Mouse (Mus musculus): Measurements from ENCODE around the gene Mapk8. TPM values are rescaled to one million over a fixed set of nuclear protein-coding genes. Genes with fewer than 3 reads are reported as not detected.
"Not testable (repeated sequence)": the region's sequence is repeated elsewhere in the genome, so short reads cannot be mapped to it uniquely, and the experiment has no call there.

Gene Mapk8
- polyA plus RNA-seq, 1 experiment from 2014 or later: 24.5 TPM

DNA sequence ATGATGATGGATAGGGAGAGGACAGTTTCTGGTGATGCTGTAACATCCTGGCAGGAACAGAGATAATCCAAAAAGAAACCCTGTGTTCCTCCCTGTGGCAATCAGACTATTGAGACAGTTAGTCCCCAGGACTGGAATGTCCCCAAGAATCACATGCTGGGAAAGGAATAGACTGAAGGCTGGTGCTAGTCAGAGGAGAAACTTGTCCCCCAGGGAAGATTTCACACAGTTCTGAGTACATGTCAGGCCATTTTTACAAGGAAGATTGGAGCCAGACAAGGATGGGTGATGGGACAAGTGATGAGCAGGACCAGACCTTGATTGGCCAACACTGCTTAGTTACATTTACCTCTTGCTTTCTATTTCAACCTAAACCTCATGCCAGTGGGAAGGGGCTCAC is 3.4 kb upstream of the Mapk8 start:
- H3K9me3 ChIP-seq (ENCODE audit: control insufficient read depth, low read length): no peaks in the 10 kb centered on the region
- H3K36me3 ChIP-seq (ENCODE audit: control insufficient read depth, insufficient read depth, low read length): no peaks in the 10 kb centered on the region
- no peak overlapping the region for H3K4me3 ChIP-seq (ENCODE audit: low read length)
- H3K27ac ChIP-seq (ENCODE audit: low read depth, low read length): no peak overlapping the region
- H3K4me1 ChIP-seq (ENCODE audit: control insufficient read depth, insufficient read depth, low read length): 0 out of 2 replicates have a peak, but pooled peaks cover under 1% of the 10 kb centered on the region
- no peak overlapping the region for H3K4me2 ChIP-seq (replicated peaks; ENCODE audit: low read depth, low read length)
- no peaks in the 10 kb centered on the region for H3K27me3 ChIP-seq (ENCODE audit: control insufficient read depth, insufficient read depth, low read length)
- H3K9ac ChIP-seq (ENCODE audit: low read depth, low read length): no peak overlapping the region
- ATAC-seq (ENCODE audit: low FRiP score, low TSS enrichment): no peak

DNA sequence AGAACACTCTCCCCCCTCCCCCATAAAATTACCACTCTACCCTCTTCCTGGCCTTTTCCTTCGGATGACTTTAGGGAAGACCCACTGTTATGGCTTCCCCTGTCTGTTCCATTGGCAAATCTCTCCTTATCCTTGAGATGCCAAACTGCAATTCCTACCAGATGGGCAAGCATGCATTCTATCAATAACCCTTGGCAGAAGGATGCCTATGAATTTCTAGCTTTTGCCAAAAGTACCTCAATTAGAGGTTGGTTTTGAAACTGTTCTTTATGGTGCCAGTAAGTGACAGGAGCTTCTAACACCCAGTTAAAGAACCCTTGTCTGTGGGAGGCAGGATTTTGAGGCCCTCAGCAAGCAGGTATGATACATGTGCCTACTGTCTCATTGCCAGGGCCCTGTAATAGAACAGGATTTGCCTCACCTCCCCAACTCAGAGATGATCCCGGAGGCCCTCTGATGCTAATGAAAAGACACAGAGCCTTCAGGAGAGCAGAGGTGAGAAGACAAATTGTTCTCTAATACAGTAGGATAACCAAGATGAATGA is 2.4 kb upstream of the Mapk8 start:
- Histone ChIP-seq H3K4me2 (replicated peaks; ENCODE audit: low read depth, low read length) (no peak overlapping the region), H3K9me3 (ENCODE audit: control insufficient read depth, low read length) (no peaks in the 10 kb centered on the region), H3K27ac (ENCODE audit: low read depth, low read length) (no peak overlapping the region), H3K27me3 (ENCODE audit: control insufficient read depth, insufficient read depth, low read length) (no peaks in the 10 kb centered on the region), H3K9ac (ENCODE audit: low read depth, low read length) (no peak overlapping the region), H3K4me1 (ENCODE audit: control insufficient read depth, insufficient read depth, low read length) (0 out of 2 replicates have a peak, but pooled peaks cover 3% of the 10 kb centered on the region), H3K4me3 (ENCODE audit: low read length) (no peak overlapping the region), H3K36me3 (ENCODE audit: control insufficient read depth, insufficient read depth, low read length) (no peaks in the 10 kb centered on the region)
- WGBS: 83% methylated on average over 2 of the region's 2 CpGs
- ATAC-seq (ENCODE audit: low FRiP score, low TSS enrichment): no peak

DNA sequence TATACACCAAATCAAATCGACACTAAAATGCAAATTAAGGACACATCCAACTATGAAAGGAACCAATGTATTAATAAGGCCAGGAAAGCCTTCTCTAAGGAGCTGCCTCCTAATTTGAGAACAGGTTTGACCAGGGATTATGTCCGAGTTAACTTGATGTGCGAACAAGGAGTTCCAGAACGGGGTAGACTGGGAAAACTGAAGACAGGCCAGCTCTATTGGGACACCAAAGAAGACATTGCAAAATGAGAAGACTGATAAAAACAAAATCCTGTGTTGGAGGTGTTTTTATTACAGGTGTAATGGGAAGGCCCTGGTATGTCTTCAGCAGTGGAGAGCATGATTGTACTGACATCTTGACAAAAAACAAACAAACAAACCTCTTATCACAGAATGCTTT is 1.3 kb upstream of the Mapk8 start:
- WGBS: 84% methylated on average over 4 of the region's 4 CpGs
- no peak overlapping the region for H3K9ac ChIP-seq (ENCODE audit: low read depth, low read length)
- H3K4me2 ChIP-seq (replicated peaks; ENCODE audit: low read depth, low read length): no peak overlapping the region

DNA sequence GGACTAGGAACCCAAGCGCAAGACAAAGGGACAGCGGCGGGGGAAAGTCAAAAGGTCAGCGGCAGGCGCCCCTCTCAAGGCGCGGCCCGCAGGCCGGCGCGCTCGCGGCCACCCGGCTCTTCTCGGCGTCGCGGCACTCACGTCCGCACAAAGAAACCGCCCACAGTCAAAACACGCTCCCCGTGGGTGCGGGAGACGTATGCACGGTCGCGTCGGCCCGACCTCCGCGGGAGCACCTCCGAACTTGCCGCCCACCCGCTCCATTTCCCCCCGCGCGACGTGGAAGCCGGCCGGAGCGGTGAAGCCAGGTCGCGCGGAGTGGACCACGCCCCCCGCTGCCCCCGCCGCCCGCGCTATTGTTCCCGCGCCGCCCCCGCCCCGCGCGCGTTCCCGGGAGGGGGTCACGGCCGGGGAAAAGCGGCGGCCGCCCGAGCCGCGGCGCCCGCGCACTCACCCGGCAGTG is 366 bp downstream of the Mapk8 start:
- Histone ChIP-seq H3K9me3 (ENCODE audit: control insufficient read depth, low read length) (no peaks in the 10 kb centered on the region), H3K4me3 (ENCODE audit: low read length) (peak overlapping the region; percentile 86), H3K27ac (ENCODE audit: low read depth, low read length) (peak overlapping the region; percentile 86), H3K4me2 (replicated peaks; ENCODE audit: low read depth, low read length) (peak overlapping the region; percentile 59), H3K27me3 (ENCODE audit: control insufficient read depth, insufficient read depth, low read length) (no peaks in the 10 kb centered on the region), H3K4me1 (ENCODE audit: control insufficient read depth, insufficient read depth, low read length) (0 out of 2 replicates have a peak, but pooled peaks cover 3% of the 10 kb centered on the region), H3K9ac (ENCODE audit: low read depth, low read length) (peak overlapping the region; percentile 87), H3K36me3 (ENCODE audit: control insufficient read depth, insufficient read depth, low read length) (no peaks in the 10 kb centered on the region)
- ATAC-seq (ENCODE audit: low FRiP score, low TSS enrichment): no peak; the same call in 1 of the 2 replicates
- under 1% methylated on average over 57 of the region's 72 CpGs for WGBS

More for the DNA sequence above, 1.3 kb upstream of the Mapk8 start:
- Histone ChIP-seq H3K27ac (ENCODE audit: low read depth, low read length) (no peak overlapping the region), H3K36me3 (ENCODE audit: control insufficient read depth, insufficient read depth, low read length) (no peaks in the 10 kb centered on the region), H3K27me3 (ENCODE audit: control insufficient read depth, insufficient read depth, low read length) (no peaks in the 10 kb centered on the region), H3K4me3 (ENCODE audit: low read length) (no peak overlapping the region), H3K4me1 (ENCODE audit: control insufficient read depth, insufficient read depth, low read length) (0 out of 2 replicates have a peak, but pooled peaks cover 3% of the 10 kb centered on the region), H3K9me3 (ENCODE audit: control insufficient read depth, low read length) (no peaks in the 10 kb centered on the region)
- no peak for ATAC-seq (ENCODE audit: low FRiP score, low TSS enrichment)

DNA sequence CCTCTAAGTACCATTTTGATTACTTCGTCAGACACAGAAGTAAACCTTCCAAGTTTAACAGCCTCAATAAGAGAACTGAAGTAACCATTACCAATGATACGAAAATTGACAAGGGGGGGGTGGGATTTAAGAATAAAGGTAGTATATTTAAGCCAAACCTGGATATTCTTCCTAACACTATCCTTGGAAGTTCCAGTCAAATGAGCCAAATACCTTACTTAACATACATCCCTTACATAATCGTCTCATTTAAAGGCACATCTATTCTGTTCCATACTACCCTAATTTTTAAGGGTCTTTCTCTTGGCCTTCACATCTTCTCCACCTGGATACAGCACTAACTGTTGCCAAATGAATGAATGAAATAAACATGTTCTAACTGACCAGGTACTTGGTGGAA is 996 bp downstream of the Mapk8 start:
- H3K4me2 ChIP-seq (replicated peaks; ENCODE audit: low read depth, low read length): peak overlapping the region; percentile 59
- H3K27ac ChIP-seq (ENCODE audit: low read depth, low read length): no peak overlapping the region
- H3K4me3 ChIP-seq (ENCODE audit: low read length): peak overlapping the region; percentile 86
- H3K27me3 ChIP-seq (ENCODE audit: control insufficient read depth, insufficient read depth, low read length): no peaks in the 10 kb centered on the region
- H3K9ac ChIP-seq (ENCODE audit: low read depth, low read length): peak overlapping the region; percentile 87
- ATAC-seq (ENCODE audit: low FRiP score, low TSS enrichment): no peak
- no peaks in the 10 kb centered on the region for H3K36me3 ChIP-seq (ENCODE audit: control insufficient read depth, insufficient read depth, low read length)
- 29% methylated on average over 3 of the region's 3 CpGs for whole genome bisulfite sequencing
- no peaks in the 10 kb centered on the region for H3K9me3 ChIP-seq (ENCODE audit: control insufficient read depth, low read length)
- 0 out of 2 replicates have a peak, but pooled peaks cover 3% of the 10 kb centered on the region for H3K4me1 ChIP-seq (ENCODE audit: control insufficient read depth, insufficient read depth, low read length)

DNA sequence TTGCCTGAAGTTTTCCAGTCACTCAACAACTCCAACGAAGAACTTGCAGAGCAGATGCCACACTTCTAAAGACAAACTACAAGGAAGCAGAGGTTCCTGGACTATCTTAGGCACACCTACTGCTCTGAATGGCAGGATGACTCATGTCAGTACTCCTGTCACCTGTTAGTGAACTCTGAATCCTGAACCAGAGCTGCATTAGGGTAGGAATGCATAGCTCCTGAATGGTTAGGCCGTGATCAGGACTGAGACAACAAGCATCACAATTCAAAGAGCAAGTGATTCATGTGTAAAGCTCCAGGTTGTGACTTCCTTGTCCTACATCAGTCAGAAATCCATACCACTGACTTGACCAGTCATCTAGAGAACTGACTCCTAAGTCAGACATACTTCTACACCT is 3.2 kb downstream of the Mapk8 start:
- no peak overlapping the region for H3K4me2 ChIP-seq (replicated peaks; ENCODE audit: low read depth, low read length)
- WGBS: 78% methylated on average over 2 of the region's 2 CpGs
- H3K27ac ChIP-seq (ENCODE audit: low read depth, low read length): no peak overlapping the region
- no peak for ATAC-seq (ENCODE audit: low FRiP score, low TSS enrichment)
- H3K36me3 ChIP-seq (ENCODE audit: control insufficient read depth, insufficient read depth, low read length): no peaks in the 10 kb centered on the region
- H3K4me3 ChIP-seq (ENCODE audit: low read length): no peak overlapping the region
- H3K9ac ChIP-seq (ENCODE audit: low read depth, low read length): no peak overlapping the region
- H3K4me1 ChIP-seq (ENCODE audit: control insufficient read depth, insufficient read depth, low read length): 0 out of 2 replicates have a peak, but pooled peaks cover 3% of the 10 kb centered on the region
- no peaks in the 10 kb centered on the region for H3K27me3 ChIP-seq (ENCODE audit: control insufficient read depth, insufficient read depth, low read length)
- no peaks in the 10 kb centered on the region for H3K9me3 ChIP-seq (ENCODE audit: control insufficient read depth, low read length)

DNA sequence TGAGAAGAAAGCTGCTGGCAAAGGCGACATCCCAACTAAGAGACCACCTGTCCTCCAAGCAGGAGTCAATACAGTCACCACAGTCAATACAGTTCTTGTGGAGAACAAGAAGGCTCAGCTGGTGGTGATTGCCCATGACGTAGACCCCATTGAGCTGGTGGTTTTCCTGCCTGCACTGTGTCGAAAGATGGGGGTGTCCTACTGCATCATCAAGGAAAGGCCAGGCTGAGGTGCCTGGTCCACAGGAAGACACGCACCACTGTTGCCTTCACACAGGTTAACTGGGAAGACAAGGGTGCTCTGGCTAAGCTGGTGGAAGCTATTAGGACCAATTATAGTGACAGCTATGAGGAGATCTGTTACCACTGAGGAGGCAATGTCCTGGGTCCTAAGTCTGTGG is 14.5 kb downstream of the Mapk8 start:
- 92% methylated on average over 4 of the region's 4 CpGs for WGBS

DNA sequence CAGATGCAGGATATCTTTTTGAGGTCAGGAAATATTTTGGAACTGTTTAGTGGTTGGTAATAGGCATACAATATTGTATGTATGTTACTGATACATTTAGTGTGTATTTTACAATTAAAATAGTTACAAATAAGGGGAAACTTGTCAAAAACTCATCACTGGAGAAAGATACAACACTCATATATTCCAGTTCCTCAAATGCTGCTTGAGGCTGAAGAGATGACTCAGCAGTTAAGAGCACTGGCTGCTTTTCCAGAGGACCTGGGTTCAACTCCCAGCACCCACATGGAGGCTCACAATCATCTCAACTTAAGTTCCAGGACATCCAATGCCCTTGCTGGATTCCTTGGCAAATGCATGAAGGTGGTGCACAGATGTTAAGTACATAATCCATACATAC is 22.8 kb downstream of the Mapk8 start:
- ATAC-seq (ENCODE audit: low FRiP score, low TSS enrichment): no peak
- H3K4me1 ChIP-seq (ENCODE audit: control insufficient read depth, insufficient read depth, low read length): 0 out of 2 replicates have a peak, but pooled peaks cover 3% of the 10 kb centered on the region
- no peak overlapping the region for H3K4me2 ChIP-seq (replicated peaks; ENCODE audit: low read depth, low read length)
- no peaks in the 10 kb centered on the region for H3K27me3 ChIP-seq (ENCODE audit: control insufficient read depth, insufficient read depth, low read length)
- H3K9me3 ChIP-seq (ENCODE audit: control insufficient read depth, low read length): no peaks in the 10 kb centered on the region
- H3K4me3 ChIP-seq (ENCODE audit: low read length): no peak overlapping the region
- no peak overlapping the region for H3K27ac ChIP-seq (ENCODE audit: low read depth, low read length)
- H3K36me3 ChIP-seq (ENCODE audit: control insufficient read depth, insufficient read depth, low read length): no peaks in the 10 kb centered on the region
- no peak overlapping the region for H3K9ac ChIP-seq (ENCODE audit: low read depth, low read length)

More for the DNA sequence above, 14.5 kb downstream of the Mapk8 start:
- H3K4me3 ChIP-seq (ENCODE audit: low read length); H3K9ac ChIP-seq (ENCODE audit: low read depth, low read length); ATAC-seq (ENCODE audit: low FRiP score, low TSS enrichment); H3K27ac ChIP-seq (ENCODE audit: low read depth, low read length); H3K4me2 ChIP-seq (replicated peaks; ENCODE audit: low read depth, low read length); H3K27me3 ChIP-seq (ENCODE audit: control insufficient read depth, insufficient read depth, low read length); H3K36me3 ChIP-seq (ENCODE audit: control insufficient read depth, insufficient read depth, low read length); H3K4me1 ChIP-seq (ENCODE audit: control insufficient read depth, insufficient read depth, low read length); H3K9me3 ChIP-seq (ENCODE audit: control insufficient read depth, low read length): not testable (repeated sequence)

DNA sequence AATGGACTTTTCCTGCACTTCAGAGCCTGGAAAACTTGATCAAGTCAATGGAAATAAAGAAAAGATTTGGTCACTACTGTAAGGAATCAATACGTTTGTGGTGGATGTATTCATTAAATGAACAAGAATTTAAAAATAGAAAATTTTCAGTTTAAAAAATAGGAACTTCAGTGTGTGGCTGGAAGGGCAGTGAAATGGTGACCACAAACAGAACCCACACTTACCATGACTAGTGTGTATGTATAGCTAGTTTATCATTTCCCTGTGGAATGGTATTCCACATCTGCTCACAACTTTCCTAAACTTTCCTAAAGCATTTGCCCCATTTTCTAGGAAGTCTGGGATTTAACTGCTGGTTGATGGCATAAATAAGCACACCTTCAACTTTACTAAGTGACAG is 24.0 kb downstream of the Mapk8 start:
- no peak for ATAC-seq (ENCODE audit: low FRiP score, low TSS enrichment)
- H3K4me1 ChIP-seq (ENCODE audit: control insufficient read depth, insufficient read depth, low read length): 0 out of 2 replicates have a peak, but pooled peaks cover 3% of the 10 kb centered on the region
- H3K9ac ChIP-seq (ENCODE audit: low read depth, low read length): no peak overlapping the region
- 84% methylated on average over 1 of the region's 1 CpGs for WGBS
- no peak overlapping the region for H3K4me2 ChIP-seq (replicated peaks; ENCODE audit: low read depth, low read length)
- no peak overlapping the region for H3K27ac ChIP-seq (ENCODE audit: low read depth, low read length)
- no peaks in the 10 kb centered on the region for H3K36me3 ChIP-seq (ENCODE audit: control insufficient read depth, insufficient read depth, low read length)
- no peaks in the 10 kb centered on the region for H3K27me3 ChIP-seq (ENCODE audit: control insufficient read depth, insufficient read depth, low read length)
- H3K4me3 ChIP-seq (ENCODE audit: low read length): no peak overlapping the region
- no peaks in the 10 kb centered on the region for H3K9me3 ChIP-seq (ENCODE audit: control insufficient read depth, low read length)

Measured in kidney, embryonic 14.5 days (tissue).